Mouse (Mus musculus) ES-E14 (cell line): Measurements from ENCODE around the gene Olfr46. TPM values are rescaled to one million over a fixed set of nuclear protein-coding genes. Genes with fewer than 3 reads are reported as not detected.

Experiments
- DNase-seq: peaks from one replicate; pipeline ENCODE4 v3.0.0-alpha.2; 2013; ENCODE audit warnings: low read depth, low spot score
- H3K27ac ChIP-seq: 2 replicates; pipeline ENCODE4 v1.5.1; 2012; ENCODE audit warnings: low read depth, mild to moderate bottlenecking, low read length, moderate library complexity, mixed read lengths; ENCODE audit not compliant: poor library complexity, insufficient read depth, severe bottlenecking
- H3K36me3 ChIP-seq: 2 replicates; pipeline ENCODE4 v1.6.1; 2012; ENCODE audit warnings: mild to moderate bottlenecking, low read length, moderate library complexity, mixed read lengths; ENCODE audit not compliant: control insufficient read depth, poor library complexity, insufficient read depth, severe bottlenecking
- H3K4me1 ChIP-seq, 2 experiments: fragments of 150-350 bp in 1 of 2; sonication (generic) in 1 of 2; 2 replicates each; pipeline ENCODE4 v1.6.1; 2012; ENCODE audit warnings: low read length in 2 of 2, mild to moderate bottlenecking in 1 of 2, mixed read lengths in 1 of 2; ENCODE audit not compliant: control insufficient read depth in 2 of 2, insufficient read depth in 2 of 2, poor library complexity in 1 of 2
- H3K4me3 ChIP-seq, 2 experiments: fragments of 150-350 bp in 1 of 2; sonication (generic) in 1 of 2; 2 replicates each; pipeline ENCODE4 v1.5.1; 2012; ENCODE audit warnings: low read length in 2 of 2, low read depth in 1 of 2, mild to moderate bottlenecking in 1 of 2, mixed read lengths in 1 of 2; ENCODE audit not compliant: insufficient read depth in 1 of 2, poor library complexity in 1 of 2, severe bottlenecking in 1 of 2
- H3K9ac ChIP-seq: 2 replicates; pipeline ENCODE4 v1.6.1; 2012; ENCODE audit warnings: low read depth, mild to moderate bottlenecking, low read length, mixed read lengths; ENCODE audit not compliant: poor library complexity, insufficient read depth, severe bottlenecking
- H3K9me3 ChIP-seq: fragments of 150-350 bp; sonication (generic); 2 replicates; pipeline ENCODE4 v1.6.1; 2012; ENCODE audit warnings: low read depth, mild to moderate bottlenecking, low read length; ENCODE audit not compliant: control insufficient read depth, insufficient read depth
- CHD2 ChIP-seq: IDR thresholded peaks from 2 replicates; pipeline ENCODE4 v1.6.1; 2014; ENCODE audit warnings: mild to moderate bottlenecking, low read depth, low read length, inconsistent platforms
- HCFC1 ChIP-seq: IDR thresholded peaks from 2 replicates; pipeline ENCODE4 v1.6.1; 2012; ENCODE audit warnings: low read length, inconsistent platforms, borderline replicate concordance; ENCODE audit not compliant: insufficient read depth
- MAFK ChIP-seq: IDR thresholded peaks from 2 replicates; pipeline ENCODE4 v1.6.1; 2014; ENCODE audit warnings: mild to moderate bottlenecking, low read depth, low read length, inconsistent platforms; ENCODE audit not compliant: insufficient read depth
- ZC3H11A ChIP-seq: IDR thresholded peaks from 2 replicates; pipeline ENCODE4 v1.6.1; 2012; ENCODE audit warnings: low read depth, mild to moderate bottlenecking, inconsistent platforms, low read length, borderline replicate concordance
- ZNF384 ChIP-seq: IDR thresholded peaks from 2 replicates; pipeline ENCODE4 v1.6.1; 2012; ENCODE audit warnings: low read depth, low read length, inconsistent platforms
- in situ Hi-C, 2 experiments: fragments of 600-800 bp; cut with MboI; formaldehyde crosslinking; loops; one replicate each; pipeline ENCODE4 v1.15.1; 2025; ENCODE audit warnings: low sequenced_read_pairs in 2 of 2, inconsistent platforms in 1 of 2; ENCODE audit not compliant: unreplicated experiment in 2 of 2
- total RNA-seq: library from RNA; depleted of rRNA; stranded (reverse); fragments of 300-350 nt; gene quantifications from 2 replicates; pipeline ENCODE4 v1.2.3, GENCODE M21; 2012; rRNA removed

Gene Olfr46
- total RNA-seq, 1 experiment, result 0.36 TPM

DNA sequence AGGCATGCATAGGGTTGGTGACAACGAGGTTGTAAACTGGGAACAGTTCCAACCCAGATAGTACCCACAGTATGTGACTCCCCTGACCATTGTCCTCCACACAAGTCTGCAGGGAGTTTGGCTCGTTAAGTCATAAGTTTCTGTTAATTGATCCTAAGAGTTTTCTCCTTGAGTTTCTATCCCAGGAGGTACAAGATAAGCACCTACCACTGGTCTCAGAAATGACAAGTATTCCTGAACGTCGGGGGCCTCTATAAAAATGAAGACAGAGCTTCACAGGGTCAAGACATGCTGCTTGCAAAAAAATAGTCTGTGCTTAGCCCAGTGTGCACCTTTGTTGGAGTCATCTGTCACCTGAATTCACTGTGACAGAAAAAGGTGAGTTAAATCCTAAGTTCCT, 58.6 kb downstream of the Olfr46 start, which contains the start of gene Olfr539:
Olfr539 (plus strand) TSS at position 301 of the 400 bp plus-strand sequence.
- Histone ChIP-seq H3K27ac (no peak within 1 kb of the TSS), H3K9me3 (no peaks in the 10 kb centered on the region), H3K4me1 (no peaks in the 10 kb centered on the region), H3K36me3 (no peaks in the 10 kb centered on the region), H3K4me3 (no peak within 1 kb of the TSS), H3K9ac (no peak within 1 kb of the TSS)
- in situ Hi-C loops, result no loop called here
- DNase-seq, result no peak
- no peak for TF ChIP-seq MAFK
- no peak for TF ChIP-seq ZNF384
- TF ChIP-seq CHD2, result no peak
- no peak for TF ChIP-seq HCFC1
- TF ChIP-seq ZC3H11A, result no peak

Other genes with a start within 250 kb of the Olfr46 start
- gene Olfr60, start 239.6 kb upstream of the Olfr46 start, total RNA-seq, result not detected in 2 replicates
- gene Olfr530, start 224.9 kb upstream of the Olfr46 start, total RNA-seq, result not detected in 2 replicates
- gene Olfr531, start 198.4 kb upstream of the Olfr46 start, total RNA-seq, result not detected in 2 replicates
- gene Olfr532, start 179.6 kb upstream of the Olfr46 start, total RNA-seq, result not detected in 2 replicates
- gene Olfr533, start 137.9 kb upstream of the Olfr46 start, total RNA-seq, result not detected in 2 replicates
- gene Olfr535, start 117.1 kb upstream of the Olfr46 start, total RNA-seq, result not detected in 2 replicates
- not detected in 2 replicates for gene Olfr536, start 93.9 kb upstream of the Olfr46 start, total RNA-seq
- not detected in 2 replicates for gene Olfr538, start 33.4 kb upstream of the Olfr46 start, total RNA-seq
- not detected in 2 replicates for gene Olfr61, start 27.7 kb downstream of the Olfr46 start, total RNA-seq
- not detected in 2 replicates for gene Olfr53, start 45.2 kb downstream of the Olfr46 start, total RNA-seq
- gene Olfr539, start 58.7 kb downstream of the Olfr46 start, total RNA-seq, result 0.40 and 0.53 TPM in 2 replicates
- not detected in 2 replicates for gene Olfr45, start 80.7 kb downstream of the Olfr46 start, total RNA-seq
- not detected in 2 replicates for gene Olfr541, start 96.0 kb downstream of the Olfr46 start, total RNA-seq
- gene Cyp2e1, start 162.5 kb downstream of the Olfr46 start, total RNA-seq, result not detected in 2 replicates
- 12.2 and 21.6 TPM in 2 replicates for gene Syce1, start 186.6 kb downstream of the Olfr46 start, total RNA-seq
- gene Zfp941, start 220.9 kb downstream of the Olfr46 start, total RNA-seq, result 12.0 and 13.6 TPM in 2 replicates
- 19.5 and 32.1 TPM in 2 replicates for gene Urah, start 233.7 kb downstream of the Olfr46 start, total RNA-seq
- gene Scgb1c1, start 244.3 kb downstream of the Olfr46 start, total RNA-seq, result not detected in 2 replicates
- 0.16 TPM in 1 of 2 replicates, not detected in the other for gene Odf3, start 246.5 kb downstream of the Olfr46 start, total RNA-seq